Mouse (Mus musculus): ENCODE data around the gene Mybbp1a.

The Mybbp1a gene

DNA sequence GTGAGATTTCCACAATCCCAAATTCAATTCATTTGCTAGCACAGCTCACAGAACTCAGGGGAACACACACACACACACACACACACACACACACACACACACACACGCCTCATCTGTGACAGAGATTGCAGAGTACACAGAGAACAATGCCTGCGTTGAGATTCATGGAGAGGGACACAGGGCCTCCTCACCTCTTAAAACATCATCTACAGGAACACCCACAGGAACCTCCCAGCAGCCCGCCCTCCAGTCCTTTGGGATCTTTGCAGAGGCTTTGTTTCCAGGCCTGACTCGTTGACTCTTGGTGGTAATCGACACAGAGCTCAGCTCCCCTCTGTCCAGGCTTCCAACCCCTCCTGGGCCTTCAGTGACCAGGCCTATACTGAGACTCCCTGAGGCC is 36.0 kb downstream of the Mybbp1a start:
- DNase-seq (ENCODE audit: extremely low read depth, low read depth), result no peak

DNA sequence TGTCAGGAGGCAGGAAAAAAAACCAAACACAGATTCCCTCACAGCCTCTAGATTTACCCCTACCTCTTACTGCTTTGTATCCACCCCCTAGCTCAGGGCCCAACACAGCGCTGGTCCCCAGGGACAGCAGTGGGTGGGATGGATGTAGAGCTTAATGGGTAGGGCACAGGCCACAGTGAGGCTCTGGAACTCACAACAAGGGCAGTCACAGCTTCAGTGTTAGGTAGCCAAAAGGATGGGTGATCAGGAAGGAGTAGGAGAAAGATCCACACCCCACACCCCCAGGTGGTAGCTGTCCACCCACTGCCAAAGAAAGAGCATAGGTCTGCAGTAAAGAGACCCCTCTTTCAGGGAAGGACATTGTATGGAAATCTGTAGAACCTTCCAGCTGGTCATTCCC is 36.5 kb downstream of the Mybbp1a start:
- DNase-seq (ENCODE audit: extremely low read depth, low read depth), result no peak

DNA sequence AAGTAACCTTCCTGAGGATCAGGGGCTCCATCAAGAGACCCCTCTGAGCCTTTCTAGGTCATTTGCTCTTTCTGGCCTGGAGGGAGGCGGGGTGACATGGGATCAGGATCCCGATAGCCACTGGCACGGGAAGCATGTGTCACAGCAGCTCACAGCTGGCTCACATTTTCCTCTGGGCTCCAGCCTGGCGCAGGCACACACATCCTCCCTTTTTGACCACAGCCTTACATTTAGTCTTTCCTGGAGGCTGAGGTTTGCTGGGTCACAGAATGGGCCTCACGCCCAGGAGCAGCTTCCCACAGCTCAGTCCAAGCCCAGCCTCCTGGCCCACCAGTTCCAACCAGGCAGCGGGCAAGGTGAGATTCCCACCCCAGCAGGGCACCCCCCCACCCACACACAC is 37.1 kb downstream of the Mybbp1a start:
- DNase-seq (ENCODE audit: extremely low read depth, low read depth), result no peak

DNA sequence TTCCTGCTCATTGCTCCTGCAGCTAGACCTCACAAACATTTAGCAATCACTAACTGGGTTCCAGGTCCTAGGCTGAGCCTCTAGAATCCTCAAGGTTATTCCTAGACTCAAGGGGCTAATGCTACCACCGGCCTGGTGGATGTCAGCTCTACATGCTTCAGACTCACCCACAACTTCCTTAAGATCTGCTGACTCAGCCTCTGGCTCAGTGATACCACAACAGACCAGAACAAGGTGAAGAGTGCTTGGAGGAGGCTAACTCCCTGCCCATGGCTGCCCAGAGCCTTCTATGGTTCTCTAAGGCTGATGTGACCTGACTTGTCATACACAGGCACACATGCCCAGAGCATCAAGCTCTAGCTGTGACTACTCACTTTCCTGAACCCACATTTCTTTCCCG is 38.3 kb downstream of the Mybbp1a start:
- DNase-seq (ENCODE audit: extremely low read depth, low read depth), result no peak

DNA sequence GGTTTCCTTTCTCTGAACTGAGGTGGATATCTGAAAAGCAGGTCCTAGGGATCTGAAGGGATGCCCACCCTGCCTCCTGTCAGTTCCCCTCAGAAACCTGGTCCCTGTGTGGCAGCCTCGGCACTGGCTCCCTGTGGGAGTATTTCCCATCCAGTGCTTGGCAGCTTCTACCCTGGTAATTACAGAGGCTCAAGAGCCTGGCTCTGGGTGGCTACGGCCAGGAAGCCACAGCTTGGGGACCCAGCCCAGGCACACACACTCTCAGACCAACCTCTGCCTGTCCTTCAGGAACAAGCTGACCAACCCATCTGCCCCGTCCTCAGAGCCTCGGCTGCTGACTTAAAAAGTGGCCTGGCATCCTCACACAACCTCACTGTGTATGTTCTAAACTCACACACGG is 40.2 kb downstream of the Mybbp1a start:
- DNase-seq (ENCODE audit: extremely low read depth, low read depth), result no peak

DNA sequence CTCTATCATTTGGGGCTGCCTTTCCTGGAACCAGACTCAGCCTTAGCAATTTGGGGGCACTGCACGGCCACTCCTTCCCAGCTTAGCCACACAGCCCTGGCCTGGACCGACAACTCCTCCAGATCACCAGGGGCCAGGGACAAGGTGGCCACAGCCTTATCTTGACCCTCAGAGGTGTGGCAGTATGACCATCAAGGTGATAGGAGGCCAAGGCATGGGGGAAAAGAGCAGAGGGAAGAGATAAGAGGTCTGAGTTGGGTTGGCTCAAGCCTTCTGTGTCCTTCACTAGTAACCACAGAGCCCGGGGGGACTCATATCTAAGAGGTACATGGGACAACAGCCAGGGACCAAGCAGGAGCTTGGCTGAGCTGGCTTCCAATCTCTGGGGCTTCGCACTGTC is 40.8 kb downstream of the Mybbp1a start:
- no peak for DNase-seq (ENCODE audit: extremely low read depth, low read depth)

DNA sequence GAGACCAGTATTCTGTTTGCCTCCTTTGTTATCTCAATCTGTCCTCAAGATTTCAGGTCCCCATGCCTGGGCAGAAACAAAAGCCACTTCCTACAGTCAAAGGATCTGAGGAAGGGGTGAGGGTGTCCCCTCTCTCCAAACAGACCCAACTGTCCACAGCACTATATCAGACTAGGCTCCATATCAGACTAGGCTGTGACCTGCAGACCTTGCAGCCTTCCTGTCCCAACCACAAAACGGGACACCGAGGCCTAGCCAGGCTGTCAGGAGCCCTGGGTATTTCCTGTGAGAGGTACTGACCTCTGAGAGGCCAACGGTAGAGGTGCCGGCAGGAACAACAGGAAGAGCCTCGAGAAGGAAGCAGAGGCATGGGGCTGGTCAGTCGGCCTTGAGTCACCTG is 43.4 kb downstream of the Mybbp1a start:
- no peak for DNase-seq (ENCODE audit: extremely low read depth, low read depth)

DNA sequence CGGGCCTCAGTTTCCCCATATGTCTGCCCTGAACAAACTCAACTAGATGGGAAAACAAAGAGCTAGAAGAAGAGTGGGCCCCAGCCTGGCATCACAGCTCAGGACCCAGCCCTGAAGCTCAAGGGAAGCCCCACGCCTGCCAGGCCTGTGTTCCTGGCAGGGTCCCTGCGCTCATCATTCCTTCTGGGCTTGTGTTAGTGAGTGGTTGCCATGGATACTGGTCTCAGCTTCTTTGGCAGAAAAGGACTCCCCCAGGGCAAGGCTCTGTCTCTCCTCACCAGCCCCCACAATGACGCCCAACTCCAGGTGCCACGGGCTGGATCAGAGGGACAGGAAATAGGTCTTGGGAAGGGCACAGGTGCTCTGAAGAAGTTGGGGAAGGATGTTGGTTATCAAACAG is 44.0 kb downstream of the Mybbp1a start:
- no peak for DNase-seq (ENCODE audit: extremely low read depth, low read depth)

DNA sequence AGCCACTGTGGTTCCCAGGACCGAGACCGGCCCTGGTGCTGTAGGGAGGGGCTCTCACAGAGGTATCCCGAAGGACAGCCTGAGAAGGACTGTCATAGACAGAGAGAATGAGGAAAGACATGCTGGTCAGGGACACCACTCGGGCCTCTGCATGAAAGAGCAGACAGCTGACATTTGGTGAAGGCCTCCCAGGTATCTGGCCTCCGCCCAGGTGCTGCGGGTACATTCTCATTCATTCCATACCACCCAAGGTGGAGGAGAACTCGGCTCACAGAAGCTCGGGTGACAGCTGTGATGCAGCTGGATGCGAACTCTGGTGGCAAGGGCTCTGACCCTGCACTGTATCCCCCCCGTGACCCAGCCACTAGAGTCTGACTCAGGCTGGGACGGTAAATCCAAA is 44.8 kb downstream of the Mybbp1a start:
- no peak for DNase-seq (ENCODE audit: extremely low read depth, low read depth)

DNA sequence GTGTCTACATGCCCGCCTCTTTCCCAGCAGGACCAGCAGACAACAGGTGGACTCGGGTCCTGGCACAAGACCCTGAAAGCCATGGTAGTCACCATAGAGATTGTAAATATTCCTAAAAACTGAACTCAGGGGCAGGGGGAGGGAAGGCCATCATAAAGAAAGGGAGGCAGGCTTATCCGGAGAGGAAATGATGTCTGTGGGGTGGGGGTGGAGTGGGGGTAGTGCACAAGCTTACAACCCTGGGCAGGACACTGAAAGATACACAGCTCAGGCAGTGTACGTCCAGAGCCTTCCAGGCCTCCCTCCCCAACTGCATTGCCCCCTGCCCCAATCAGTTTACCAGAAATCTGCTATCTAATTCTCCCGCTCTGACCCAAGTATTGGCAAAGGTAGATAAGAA is 46.0 kb downstream of the Mybbp1a start:
- no peak for DNase-seq (ENCODE audit: extremely low read depth, low read depth)

DNA sequence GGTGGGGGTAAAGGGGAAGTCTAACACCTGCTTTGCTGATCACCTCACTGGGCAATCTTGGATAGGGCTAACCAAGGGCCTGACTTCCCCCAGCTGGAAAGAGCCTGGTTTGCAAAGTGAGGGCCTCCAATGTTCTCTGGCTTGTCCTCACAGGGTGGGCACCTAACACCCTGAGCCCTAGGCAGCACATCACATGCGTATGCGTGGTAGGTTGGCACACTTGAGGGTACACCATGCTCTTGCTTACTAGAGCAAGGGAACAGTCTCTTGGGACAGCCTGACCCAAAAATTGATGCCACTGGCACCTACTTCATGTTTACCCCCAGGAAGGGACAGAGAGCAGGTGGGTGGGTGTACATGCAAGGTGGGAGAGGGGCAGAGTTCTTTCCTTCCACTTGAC is 46.6 kb downstream of the Mybbp1a start:
- no peak for DNase-seq (ENCODE audit: extremely low read depth, low read depth)

DNA sequence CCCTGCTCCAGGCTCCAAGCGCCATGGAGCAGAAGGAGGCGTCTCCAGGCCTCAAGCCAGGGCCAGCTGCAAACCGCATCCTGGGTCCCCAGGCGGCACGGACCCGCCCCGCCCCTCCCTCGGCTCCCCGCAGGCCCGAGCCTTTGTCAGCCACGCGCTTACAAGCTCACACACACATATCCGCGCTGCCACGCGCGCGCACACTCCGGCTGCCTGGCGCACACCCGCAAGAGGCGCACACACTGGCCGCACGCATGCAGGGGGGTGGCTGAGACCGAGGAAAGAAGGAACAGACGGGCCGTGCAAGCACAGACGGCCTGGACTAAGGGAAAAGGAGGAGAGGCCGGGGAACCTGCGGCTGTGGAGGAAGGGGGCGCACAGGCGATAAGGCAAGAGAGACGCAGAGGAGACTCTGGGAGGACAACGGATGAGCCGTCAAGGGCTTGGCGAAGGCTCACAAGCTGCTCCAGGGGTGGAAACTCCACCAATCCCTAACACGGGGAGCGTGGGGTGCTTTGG is 47.7 kb downstream of the Mybbp1a start:
- DNase-seq (ENCODE audit: extremely low read depth, low read depth), result no peak

DNA sequence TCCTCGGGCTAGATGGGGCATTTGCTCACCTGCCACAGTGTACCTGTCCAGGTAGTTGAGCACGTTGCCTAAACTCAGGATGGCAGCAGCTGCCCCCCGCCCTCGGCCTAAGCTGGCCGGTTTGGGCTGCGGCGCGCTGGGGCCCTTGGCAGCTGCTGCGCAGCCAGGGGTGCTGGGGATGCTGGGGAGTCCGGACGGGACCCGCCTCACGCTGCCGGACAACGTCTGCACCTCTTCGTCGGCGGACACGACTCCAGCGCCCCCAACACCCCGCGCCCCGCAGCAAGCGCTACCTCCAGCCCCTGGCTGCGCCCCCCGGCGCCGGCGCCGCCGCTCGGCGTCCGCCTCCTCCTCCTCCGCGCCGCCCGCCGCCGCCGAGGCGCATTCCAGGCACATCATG is 48.2 kb downstream of the Mybbp1a start:
- DNase-seq (ENCODE audit: extremely low read depth, low read depth), result no peak

DNA sequence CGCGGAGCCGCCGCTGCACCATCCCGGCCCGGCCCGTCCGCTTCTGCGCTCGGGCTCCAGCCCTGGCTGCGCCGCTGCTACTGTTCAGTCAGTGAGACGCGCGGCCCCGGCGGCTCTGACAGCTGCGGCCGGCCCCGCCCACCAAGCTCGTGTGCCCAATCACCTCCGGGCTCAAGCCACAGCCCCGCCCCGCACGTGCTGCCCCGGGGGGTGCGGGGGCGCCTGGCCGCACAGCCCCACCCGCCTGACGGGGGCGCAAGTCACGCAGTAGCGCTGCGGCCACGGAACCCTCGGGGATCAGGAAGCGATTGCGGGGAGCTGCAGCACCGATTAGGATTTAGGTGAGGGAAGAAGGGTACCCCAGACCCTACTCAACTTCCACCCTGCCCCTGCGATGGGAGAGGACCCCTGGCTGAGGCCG is 48.7 kb downstream of the Mybbp1a start, which contains the start of gene Spns2:
Spns2 (minus strand) TSS at position 24 of the 421 bp plus-strand sequence.
- no peak for DNase-seq (ENCODE audit: extremely low read depth, low read depth)

DNA sequence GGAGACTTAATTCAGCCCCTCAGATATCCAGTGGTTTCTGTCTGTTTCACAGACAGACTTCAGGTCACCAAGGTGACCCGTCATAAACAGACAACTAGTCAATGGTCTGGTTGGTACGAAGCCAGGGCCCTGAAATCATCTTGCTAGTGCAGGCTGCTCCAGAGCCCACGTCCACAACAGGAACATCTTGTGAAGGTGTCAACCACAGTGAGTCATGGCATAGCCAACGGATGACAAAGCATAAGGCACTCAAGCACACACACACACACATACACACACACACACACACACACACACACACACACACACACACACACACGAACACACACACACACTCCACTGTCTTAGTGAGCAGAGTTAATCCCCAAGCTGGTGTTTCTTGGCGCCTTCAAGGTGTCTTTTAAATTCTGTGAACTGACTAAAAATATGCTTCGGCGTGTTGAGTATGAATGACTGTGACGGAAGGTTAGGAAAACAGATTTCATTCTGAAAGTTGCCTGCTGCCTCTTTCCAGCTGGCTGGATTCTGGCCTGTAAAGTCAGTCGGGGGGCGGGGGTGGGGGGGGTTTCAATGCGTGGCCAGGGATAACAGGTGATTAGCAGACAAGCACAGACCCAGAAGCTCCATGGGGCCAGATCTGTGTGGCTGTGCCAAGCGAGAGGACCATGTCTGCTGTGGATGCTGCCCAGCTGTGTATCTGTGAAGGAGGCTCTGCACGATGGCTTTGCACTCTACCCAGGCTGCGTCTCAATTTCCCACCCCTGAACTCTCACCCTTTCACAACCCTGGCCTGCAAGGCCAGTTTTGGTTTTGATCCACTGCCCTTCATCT is 50.2 kb downstream of the Mybbp1a start:
- no peak for DNase-seq (ENCODE audit: extremely low read depth, low read depth)

DNA sequence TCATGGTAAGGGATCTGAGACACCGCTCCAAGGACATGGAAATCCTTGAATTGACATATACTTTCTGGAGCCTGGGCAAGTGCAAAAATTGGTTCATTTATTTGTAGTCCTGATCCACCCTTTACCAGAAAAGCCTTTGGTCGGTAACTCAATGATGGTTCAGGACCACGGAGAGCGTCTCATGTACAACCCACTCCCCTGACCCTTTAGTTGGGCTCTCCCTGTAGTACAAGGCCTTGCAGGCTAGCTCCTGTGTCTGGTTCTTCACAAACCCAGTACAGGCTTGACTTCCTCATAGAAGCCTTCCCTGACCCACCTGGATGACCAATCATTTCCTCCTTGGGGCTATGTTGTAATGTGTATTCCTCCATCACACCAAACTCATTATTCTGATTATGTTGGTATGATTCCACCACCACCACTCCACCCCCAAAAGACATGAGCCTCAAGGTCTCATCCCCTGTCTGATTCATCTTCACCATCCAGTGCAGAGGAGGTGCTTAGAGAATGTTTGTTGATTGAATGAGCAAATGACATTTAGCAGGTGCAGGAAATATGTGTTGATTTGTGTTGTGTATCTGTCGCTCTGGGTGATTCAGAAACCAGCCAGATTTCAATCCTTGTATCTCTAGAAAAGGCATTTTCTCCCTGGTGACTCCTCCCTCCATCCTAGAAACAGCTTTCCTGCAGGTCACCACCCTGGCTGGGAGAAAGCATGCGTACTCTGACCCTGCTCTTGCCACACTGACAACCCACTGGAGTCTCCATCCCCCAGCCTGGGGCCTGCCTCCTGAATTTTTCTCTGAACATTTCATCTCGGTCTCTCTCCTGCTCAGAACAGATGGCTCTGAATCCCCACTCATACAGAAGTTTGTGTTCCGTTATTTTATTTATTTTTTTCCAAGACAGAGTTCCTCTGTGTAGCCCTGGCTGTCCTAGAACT is 53.2 kb downstream of the Mybbp1a start:
- DNase-seq (ENCODE audit: extremely low read depth, low read depth), result no peak

DNA sequence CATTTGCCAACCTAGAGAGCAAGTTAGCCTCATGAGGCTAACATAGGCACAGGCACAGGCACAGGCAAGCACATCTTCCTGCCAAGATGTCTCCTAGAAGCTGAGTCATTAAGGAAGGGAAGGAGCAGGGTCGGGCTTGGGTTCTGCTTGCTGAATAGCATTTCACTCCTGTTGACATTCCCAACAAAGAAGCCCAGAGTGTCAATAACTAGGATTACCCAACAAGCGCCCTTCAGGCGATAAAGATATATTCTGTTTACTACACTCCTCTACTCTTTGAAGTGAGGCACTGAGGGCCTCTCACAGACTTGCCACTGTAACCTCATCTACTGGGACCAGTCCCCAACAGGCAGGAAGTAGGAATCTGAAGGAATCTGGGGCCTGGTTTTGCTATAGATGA is 54.9 kb downstream of the Mybbp1a start:
- no peak for DNase-seq (ENCODE audit: extremely low read depth, low read depth)

DNA sequence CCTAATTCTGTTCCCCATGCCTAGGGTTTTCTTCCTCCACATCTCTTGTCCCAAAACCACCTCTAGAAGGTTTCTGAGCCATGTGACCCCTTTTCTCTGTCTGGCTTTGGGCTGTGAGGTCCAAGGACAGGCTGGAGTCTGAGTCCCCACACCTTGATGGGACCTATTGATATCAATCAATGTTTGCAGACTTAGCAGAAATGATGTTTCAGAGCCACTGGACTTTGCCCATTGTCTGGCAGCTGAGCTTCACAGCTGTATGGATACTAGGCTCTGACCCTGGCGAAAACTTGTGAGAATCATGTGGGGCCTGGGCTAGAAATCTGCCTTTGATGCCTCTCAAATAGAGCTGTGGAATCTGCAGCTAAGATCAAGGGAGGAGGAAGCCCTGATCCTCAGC is 55.6 kb downstream of the Mybbp1a start:
- DNase-seq (ENCODE audit: extremely low read depth, low read depth), result no peak

DNA sequence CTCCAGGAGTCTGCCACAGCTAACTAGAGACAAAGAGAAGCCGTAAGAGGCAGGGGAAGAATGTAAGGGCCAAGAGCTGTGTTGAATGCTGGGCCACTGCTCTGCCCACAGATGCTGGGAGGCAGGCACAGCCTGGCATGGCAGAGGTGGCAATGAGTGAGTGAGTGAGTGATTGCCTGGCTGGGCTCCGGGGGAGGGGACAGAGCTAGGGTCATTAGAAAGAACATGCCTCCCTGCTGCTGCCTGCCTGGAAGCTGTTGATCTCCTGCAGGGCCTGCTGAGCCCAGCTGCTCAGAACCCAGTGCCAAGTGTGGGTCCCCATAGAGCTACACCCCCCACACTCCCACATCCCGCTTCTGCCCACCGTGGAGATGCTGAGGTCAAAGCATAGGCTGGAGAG is 56.2 kb downstream of the Mybbp1a start:
- no peak for DNase-seq (ENCODE audit: extremely low read depth, low read depth)

DNA sequence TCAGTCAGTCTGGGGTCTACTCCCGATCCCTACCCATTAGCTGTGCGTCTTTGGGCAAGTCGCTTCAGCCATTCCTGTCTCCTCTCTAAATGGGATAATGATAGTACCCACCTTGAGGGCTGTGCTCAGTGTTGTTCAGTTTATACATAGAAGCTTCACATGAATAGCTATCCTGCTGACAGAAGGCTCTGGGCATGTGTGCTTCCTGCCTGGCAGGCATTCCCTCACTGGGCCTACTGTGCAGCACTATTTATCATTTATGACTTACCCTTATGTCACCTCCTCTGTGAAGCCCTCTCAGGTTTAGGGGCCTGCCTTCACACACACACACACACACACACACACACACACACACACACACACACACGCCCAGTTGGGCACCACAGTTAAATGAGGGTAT is 59.0 kb downstream of the Mybbp1a start:
- DNase-seq (ENCODE audit: extremely low read depth, low read depth), result no peak
